Comparison of ENCODE assay signal across 28 mouse cellular contexts in genomic region chr6:37484588-37485070, GRCm38 (mm10). TPM values are rescaled to one million over a fixed set of nuclear protein-coding genes. Genes with fewer than 3 reads are reported as not detected.
"Had no signal": no experiment of that assay in that cellular context is flagged by ENCODE, and none has a peak within 500 bp of the region (broad histone marks: within the 10 kb centered on the region; RNA-seq: fewer than 3 reads in every experiment).

No protein-coding gene starts in this region.

- H3K36me3 ChIP-seq: limb, embryonic 10.5 days; limb, embryonic 13.5 days; liver, embryonic 12.5 days; liver, embryonic 15.5 days; lung, embryonic 15.5 days; midbrain, embryonic 10.5 days; midbrain, embryonic 13.5 days had no signal

- H3K4me3 ChIP-seq: limb, embryonic 10.5 days; limb, embryonic 13.5 days; liver, embryonic 12.5 days; liver, embryonic 15.5 days; lung, embryonic 15.5 days; megakaryocyte, embryonic 14.5 days; midbrain, embryonic 10.5 days; midbrain, embryonic 13.5 days; myocyte had no signal

- H3K4me1 ChIP-seq: limb, embryonic 13.5 days; lung, embryonic 15.5 days; megakaryocyte, embryonic 14.5 days; midbrain, embryonic 10.5 days; midbrain, embryonic 13.5 days had no signal

- DNase-seq: kidney, adult 9 months; kidney, postnatal 14 days; kidney, postnatal 4 days; layer of hippocampus, adult 9-11 months; liver; lung, adult 18-20 months; lung, postnatal 10 days; lung, postnatal 36 days; right cerebral cortex, adult 18-20 months; right cerebral cortex, postnatal 14 days; right cerebral cortex, postnatal 4 days; thymus, postnatal 36 days had no signal

- ATAC-seq: liver, embryonic 12.5 days; midbrain, embryonic 13.5 days; midbrain, embryonic 16.5 days had no signal

- H3K4me2 ChIP-seq: limb, embryonic 13.5 days; liver, embryonic 12.5 days; liver, embryonic 15.5 days; lung, embryonic 15.5 days; midbrain, embryonic 13.5 days had no signal

- H3K9ac ChIP-seq: limb, embryonic 13.5 days; liver, embryonic 12.5 days; liver, embryonic 15.5 days; lung, embryonic 15.5 days; midbrain, embryonic 13.5 days had no signal

- H3K27me3 ChIP-seq: limb, embryonic 13.5 days; liver, embryonic 12.5 days; liver, embryonic 15.5 days; lung, embryonic 15.5 days; megakaryocyte, embryonic 14.5 days; midbrain, embryonic 13.5 days had no signal

- H3K27ac ChIP-seq: limb, embryonic 10.5 days; limb, embryonic 13.5 days; liver, embryonic 12.5 days; liver, embryonic 15.5 days; lung, embryonic 15.5 days; midbrain, embryonic 10.5 days; midbrain, embryonic 13.5 days; stomach, postnatal 0 days had no signal

- H3K9me3 ChIP-seq: limb, embryonic 10.5 days; limb, embryonic 13.5 days; liver, embryonic 12.5 days; liver, embryonic 15.5 days; lung, embryonic 15.5 days; megakaryocyte, embryonic 14.5 days; midbrain, embryonic 10.5 days; midbrain, embryonic 13.5 days had no signal

RNA-seq across cellular contexts. Expression of gene Akr1d1, which starts 45.3 kb away (rescaled TPM):
- polyA plus RNA-seq: limb, embryonic 10.5 days; limb, embryonic 13.5 days; lung, embryonic 15.5 days; midbrain, embryonic 10.5 days; midbrain, embryonic 13.5 days; midbrain, embryonic 16.5 days; myocyte; neural tube, embryonic 11.5 days; neural tube, embryonic 14.5 days; stomach, embryonic 14.5 days; thymus, postnatal 0 days; urinary bladder, adult 2 months had no signal
